Mouse (Mus musculus) liver, embryonic 12.5 days (tissue): ENCODE results near the gene Plac9b. TPM values are rescaled to one million over a fixed set of nuclear protein-coding genes. Genes with fewer than 3 reads are reported as not detected.
A peak's percentile ranks its signal among the peaks of the same experiment; 100 is the strongest.
"Not testable (repeated sequence)": the region's sequence is repeated elsewhere in the genome, so short reads cannot be mapped to it uniquely, and the experiment has no call there.

ENCODE experiments used
- ATAC-seq: fragments of 200-750 bp; cut with Nextera tagmentation; 2 replicates; pipeline ENCODE4 v1.8.0; 2017; ENCODE audit warnings: moderate number of reproducible peaks, mild to moderate bottlenecking, moderate library complexity
- H3K27ac ChIP-seq: fragments of 300-500 bp; sonication (generic); 2 replicates; pipeline ENCODE4 v1.5.1; 2016; ENCODE audit warnings: mild to moderate bottlenecking
- H3K27me3 ChIP-seq: fragments of 300-500 bp; sonication (generic); replicated peaks from 2 replicates; pipeline ENCODE4 v1.6.1; 2016; ENCODE audit warnings: mild to moderate bottlenecking, moderate library complexity
- H3K36me3 ChIP-seq: fragments of 300-500 bp; sonication (generic); 2 replicates; pipeline ENCODE4 v1.6.1; 2016; ENCODE audit warnings: mild to moderate bottlenecking, moderate library complexity
- H3K4me1 ChIP-seq: fragments of 300-500 bp; sonication (generic); 2 replicates; pipeline ENCODE4 v1.6.1; 2016
- H3K4me2 ChIP-seq: fragments of 300-500 bp; sonication (generic); 2 replicates; pipeline ENCODE4 v1.6.1; 2016; ENCODE audit warnings: mild to moderate bottlenecking, moderate library complexity
- H3K4me3 ChIP-seq: fragments of 300-500 bp; sonication (generic); 2 replicates; pipeline ENCODE4 v1.5.1; 2016; ENCODE audit warnings: mild to moderate bottlenecking, moderate library complexity
- H3K9ac ChIP-seq: fragments of 300-500 bp; sonication (generic); 2 replicates; pipeline ENCODE4 v1.6.1; 2016; ENCODE audit warnings: mild to moderate bottlenecking, moderate library complexity
- H3K9me3 ChIP-seq: fragments of 300-500 bp; sonication (generic); replicated peaks from 2 replicates; pipeline ENCODE4 v1.6.1; 2016; ENCODE audit warnings: mild to moderate bottlenecking, moderate library complexity
- WGBS: fragments of 180-500 bp; shearing (Covaris S2); methylation state at CpG from one replicate; pipeline ENCODE4 v1.1.7; 2016; ENCODE audit not compliant: insufficient replicate concordance; 5-methylcytosine and 5-hydroxymethylcytosine counted together
- polyA plus RNA-seq: library from polyadenylated mRNA; unstranded; fragments of >200 nt; fragmentation: Nextera tagmentation; extraction: Ambion mirVana; gene quantifications from 2 replicates; pipeline ENCODE4 v1.2.1, GENCODE M21; 2016

Plac9b gene
- 2.1 and 3.0 TPM in 2 replicates for polyA plus RNA-seq

- not testable (repeated sequence) for H3K4me1 ChIP-seq, ATAC-seq, H3K27ac ChIP-seq, H3K36me3 ChIP-seq, H3K27me3 ChIP-seq, H3K4me3 ChIP-seq, H3K9ac ChIP-seq, H3K9me3 ChIP-seq, H3K4me2 ChIP-seq
- WGBS: no CpG with 5 or more reads among the region's 10 CpGs
Observed at GRCm38 (mm10) chr14:26182380-26182779, at the start of gene Plac9b. Gene Plac9b, minus strand, starts transcription at chr14:26182480.

GRCm38 (mm10) chr14:26216233-26217000, 34.1 kb upstream of the Plac9b start:
- ATAC-seq: peak; percentile 44; the same call in 1 of the 2 replicates
- not testable (repeated sequence) for H3K27ac ChIP-seq, H3K4me2 ChIP-seq, H3K36me3 ChIP-seq, H3K9ac ChIP-seq, H3K4me1 ChIP-seq, H3K9me3 ChIP-seq, H3K27me3 ChIP-seq, H3K4me3 ChIP-seq
- no CpG with 5 or more reads among the region's 5 CpGs for WGBS

GRCm38 (mm10) chr14:26206926-26207247, 24.6 kb upstream of the Plac9b start, which contains the start of gene Tmem254b:
Gene Tmem254b, minus strand, starts transcription at chr14:26207041.
- not testable (repeated sequence) for H3K4me3 ChIP-seq, H3K27ac ChIP-seq, H3K27me3 ChIP-seq, H3K9me3 ChIP-seq, H3K9ac ChIP-seq, H3K4me2 ChIP-seq, H3K36me3 ChIP-seq, H3K4me1 ChIP-seq
- peak; percentile 81 for ATAC-seq
- no CpG with 5 or more reads among the region's 10 CpGs for WGBS

GRCm38 (mm10) chr14:26206197-26206925, 24.1 kb upstream of the Plac9b start:
- not testable (repeated sequence) for H3K4me3 ChIP-seq, H3K4me1 ChIP-seq, H3K36me3 ChIP-seq, H3K27ac ChIP-seq, H3K9me3 ChIP-seq, H3K4me2 ChIP-seq, H3K9ac ChIP-seq, H3K27me3 ChIP-seq
- ATAC-seq: peak; percentile 72
- WGBS: no CpG with 5 or more reads among the region's 44 CpGs

- no CpG with 5 or more reads among the region's 3 CpGs for WGBS
Observed at GRCm38 (mm10) chr14:26197851-26198250, 15.6 kb upstream of the Plac9b start.

GRCm38 (mm10) chr14:26188361-26188760, 6.1 kb upstream of the Plac9b start:
- H3K4me1 ChIP-seq, H3K27me3 ChIP-seq, H3K4me3 ChIP-seq, ATAC-seq, H3K36me3 ChIP-seq, H3K9ac ChIP-seq, H3K4me2 ChIP-seq, H3K9me3 ChIP-seq, H3K27ac ChIP-seq: not testable (repeated sequence)
- WGBS: no CpG with 5 or more reads among the region's 8 CpGs

More at GRCm38 (mm10) chr14:26197851-26198250, 15.6 kb upstream of the Plac9b start:
- not testable (repeated sequence) for H3K27me3 ChIP-seq, H3K4me2 ChIP-seq, H3K27ac ChIP-seq, H3K9ac ChIP-seq, ATAC-seq, H3K4me1 ChIP-seq, H3K4me3 ChIP-seq, H3K36me3 ChIP-seq, H3K9me3 ChIP-seq

GRCm38 (mm10) chr14:26186638-26187037, 4.4 kb upstream of the Plac9b start:
- not testable (repeated sequence) for H3K36me3 ChIP-seq, H3K9ac ChIP-seq, H3K9me3 ChIP-seq, H3K4me1 ChIP-seq, H3K4me3 ChIP-seq, ATAC-seq, H3K27me3 ChIP-seq, H3K27ac ChIP-seq, H3K4me2 ChIP-seq
- no CpG with 5 or more reads among the region's 9 CpGs for WGBS

- WGBS: no CpG with 5 or more reads among the region's 10 CpGs
Observed at GRCm38 (mm10) chr14:26181660-26182059, 620 bp downstream of the Plac9b start.

GRCm38 (mm10) chr14:26175028-26175427, 7.3 kb downstream of the Plac9b start:
- not testable (repeated sequence) for H3K4me2 ChIP-seq, H3K4me3 ChIP-seq, H3K9ac ChIP-seq, H3K4me1 ChIP-seq, H3K36me3 ChIP-seq, H3K27me3 ChIP-seq, H3K9me3 ChIP-seq, ATAC-seq, H3K27ac ChIP-seq
- no CpG with 5 or more reads among the region's 6 CpGs for WGBS

More at GRCm38 (mm10) chr14:26181660-26182059, 620 bp downstream of the Plac9b start:
- H3K4me1 ChIP-seq, H3K9me3 ChIP-seq, ATAC-seq, H3K27ac ChIP-seq, H3K4me2 ChIP-seq, H3K9ac ChIP-seq, H3K36me3 ChIP-seq, H3K27me3 ChIP-seq, H3K4me3 ChIP-seq: not testable (repeated sequence)

GRCm38 (mm10) chr14:26173955-26174354, 8.3 kb downstream of the Plac9b start:
- H3K27ac ChIP-seq, H3K4me3 ChIP-seq, ATAC-seq, H3K9me3 ChIP-seq, H3K9ac ChIP-seq, H3K27me3 ChIP-seq, H3K4me2 ChIP-seq, H3K36me3 ChIP-seq, H3K4me1 ChIP-seq: not testable (repeated sequence)
- no CpG with 5 or more reads among the region's 3 CpGs for WGBS

- H3K36me3 ChIP-seq, ATAC-seq, H3K4me3 ChIP-seq, H3K4me2 ChIP-seq, H3K27ac ChIP-seq, H3K9me3 ChIP-seq, H3K4me1 ChIP-seq, H3K27me3 ChIP-seq, H3K9ac ChIP-seq: not testable (repeated sequence)
- WGBS: no CpG with 5 or more reads among the region's 12 CpGs
Observed at GRCm38 (mm10) chr14:26165266-26165665, 17.0 kb downstream of the Plac9b start.

GRCm38 (mm10) chr14:26162423-26162822, 19.9 kb downstream of the Plac9b start:
- WGBS: no CpG with 5 or more reads among the region's 5 CpGs
- not testable (repeated sequence) for H3K27ac ChIP-seq, ATAC-seq, H3K4me3 ChIP-seq, H3K4me2 ChIP-seq, H3K27me3 ChIP-seq, H3K4me1 ChIP-seq, H3K9me3 ChIP-seq, H3K36me3 ChIP-seq, H3K9ac ChIP-seq
